Mouse (Mus musculus) hindbrain, embryonic 15.5 days (tissue): ENCODE results near the gene Tex35. TPM values are rescaled to one million over a fixed set of nuclear protein-coding genes. Genes with fewer than 3 reads are reported as not detected.

Experiments used
- ATAC-seq: fragments of 200-750 bp; cut with Nextera tagmentation; 2 replicates; pipeline ENCODE4 v1.8.0; 2017; ENCODE audit warnings: low read depth, moderate number of reproducible peaks, moderate TSS enrichment; ENCODE audit not compliant: low FRiP score
- H3K27ac ChIP-seq: fragments of 300-500 bp; sonication (generic); replicated peaks from 2 replicates; pipeline ENCODE4 v1.5.1; 2015; ENCODE audit warnings: mild to moderate bottlenecking, inconsistent platforms
- H3K27me3 ChIP-seq: fragments of 300-500 bp; sonication (generic); 2 replicates; pipeline ENCODE4 v1.6.1; 2015; ENCODE audit warnings: control low read depth, inconsistent platforms
- H3K36me3 ChIP-seq: fragments of 300-500 bp; sonication (generic); 2 replicates; pipeline ENCODE4 v1.6.1; 2015; ENCODE audit warnings: control low read depth, inconsistent platforms
- H3K4me1 ChIP-seq: fragments of 300-500 bp; sonication (generic); replicated peaks from 2 replicates; pipeline ENCODE4 v1.6.1; 2015; ENCODE audit warnings: control low read depth, inconsistent platforms
- H3K4me2 ChIP-seq: fragments of 300-500 bp; sonication (generic); 2 replicates; pipeline ENCODE4 v1.6.1; 2015; ENCODE audit warnings: moderate library complexity, mild to moderate bottlenecking, inconsistent platforms
- H3K4me3 ChIP-seq: fragments of 300-500 bp; sonication (generic); 2 replicates; pipeline ENCODE4 v1.5.1; 2015; ENCODE audit warnings: mild to moderate bottlenecking, inconsistent platforms
- H3K9ac ChIP-seq: fragments of 300-500 bp; sonication (generic); 2 replicates; pipeline ENCODE4 v1.6.1; 2015; ENCODE audit warnings: inconsistent platforms
- H3K9me3 ChIP-seq: fragments of 300-500 bp; sonication (generic); 2 replicates; pipeline ENCODE4 v1.6.1; 2016; ENCODE audit warnings: control low read depth, inconsistent platforms
- WGBS: fragments of 180-500 bp; shearing (Covaris S2); methylation state at CpG from one replicate; pipeline ENCODE4 v1.1.7; 2015; 5-methylcytosine and 5-hydroxymethylcytosine counted together
- polyA plus RNA-seq: library from polyadenylated mRNA; unstranded; fragments of >200 nt; fragmentation: Nextera tagmentation; extraction: Ambion mirVana; gene quantifications from 2 replicates; pipeline ENCODE4 v1.2.1, GENCODE M21; 2015

Gene Tex35
- polyA plus RNA-seq, result not detected in 2 replicates

DNA sequence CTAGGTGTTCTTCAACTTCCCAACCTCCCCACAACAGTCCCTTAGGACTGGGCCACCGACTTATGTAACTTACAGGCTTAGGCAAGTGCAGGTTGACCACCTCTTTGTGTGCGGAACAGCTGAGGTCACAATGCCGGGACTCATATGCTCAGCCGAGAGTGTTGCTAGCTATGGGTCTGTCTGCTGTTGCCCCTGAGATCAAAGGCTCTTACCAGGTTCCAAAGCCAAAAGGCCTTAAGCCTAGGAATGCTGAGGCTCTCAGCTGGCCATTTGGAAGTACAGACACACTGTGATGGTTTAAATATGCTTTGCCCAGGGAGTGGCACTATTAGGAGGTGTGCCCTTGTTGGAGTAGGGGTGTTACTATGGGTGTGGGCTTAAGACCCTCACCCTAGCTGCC lies at the start of gene Tex35:
Gene Tex35, minus strand, starts transcription at position 101 of the 400 bp plus-strand sequence.
- ATAC-seq, result no peak
- Histone ChIP-seq H3K4me2 (no peak within 1 kb of the TSS), H3K9ac (no peak within 1 kb of the TSS), H3K4me3 (no peak within 1 kb of the TSS), H3K9me3 (no peaks in the 10 kb centered on the region), H3K27ac (no peak within 1 kb of the TSS), H3K36me3 (no peaks in the 10 kb centered on the region), H3K4me1 (no peaks in the 10 kb centered on the region), H3K27me3 (no peaks in the 10 kb centered on the region)
- WGBS, result 86% methylated on average over 4 of the region's 4 CpGs

DNA sequence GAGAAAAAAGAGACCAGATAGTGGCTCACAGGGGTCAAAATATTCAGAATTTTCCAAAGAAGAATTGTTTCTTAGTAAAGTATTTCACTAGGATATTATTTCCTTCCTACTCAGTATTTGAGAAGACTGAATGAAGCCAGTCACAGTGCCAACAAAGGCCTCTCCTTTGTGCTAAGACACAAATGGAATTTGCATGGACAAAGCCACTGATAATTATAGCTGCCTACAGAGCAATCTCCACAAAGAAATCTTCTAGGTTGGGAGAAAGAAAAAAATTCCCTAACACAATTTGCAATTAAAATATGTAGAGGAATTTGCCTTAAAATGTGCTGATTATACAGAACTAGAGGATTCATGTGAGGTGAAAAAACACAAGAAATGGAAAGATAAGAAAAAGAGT lies 45.3 kb upstream of the Tex35 start:
- Histone ChIP-seq H3K4me3 (no peak overlapping the region), H3K27ac (no peak overlapping the region), H3K4me2 (no peak overlapping the region), H3K4me1 (no peaks in the 10 kb centered on the region), H3K9me3 (no peaks in the 10 kb centered on the region), H3K36me3 (peaks cover 21% of the 10 kb centered on the region; the same call in 1 of the 2 replicates), H3K9ac (no peak overlapping the region), H3K27me3 (no peaks in the 10 kb centered on the region)
- ATAC-seq, result no peak

DNA sequence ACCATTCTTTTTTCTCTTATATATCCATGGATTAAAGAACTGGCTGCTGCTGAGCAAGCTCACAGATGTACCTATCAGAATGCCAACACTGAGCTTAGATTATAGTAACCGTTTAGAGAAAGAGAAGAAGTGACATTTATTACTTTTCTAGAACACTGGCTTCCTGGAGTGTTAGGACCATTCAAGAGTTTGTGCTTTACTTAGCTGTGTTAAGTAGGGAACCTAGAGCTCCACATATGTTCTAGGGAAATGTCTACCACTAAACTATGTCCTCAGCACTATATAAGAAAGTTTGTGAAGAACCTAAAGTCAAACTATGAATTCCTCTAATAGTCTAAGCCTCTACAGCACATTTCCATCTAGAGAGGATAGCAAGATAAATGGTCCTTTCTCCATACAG lies 41.6 kb upstream of the Tex35 start:
- H3K4me1 ChIP-seq, result no peaks in the 10 kb centered on the region
- H3K36me3 ChIP-seq, result peaks cover 22% of the 10 kb centered on the region
- no peak overlapping the region for H3K4me2 ChIP-seq
- no peak overlapping the region for H3K9ac ChIP-seq
- H3K27me3 ChIP-seq, result no peaks in the 10 kb centered on the region
- H3K4me3 ChIP-seq, result no peak overlapping the region
- no peaks in the 10 kb centered on the region for H3K9me3 ChIP-seq
- no peak overlapping the region for H3K27ac ChIP-seq
- ATAC-seq, result no peak
- 87% methylated on average over 1 of the region's 1 CpGs for WGBS

DNA sequence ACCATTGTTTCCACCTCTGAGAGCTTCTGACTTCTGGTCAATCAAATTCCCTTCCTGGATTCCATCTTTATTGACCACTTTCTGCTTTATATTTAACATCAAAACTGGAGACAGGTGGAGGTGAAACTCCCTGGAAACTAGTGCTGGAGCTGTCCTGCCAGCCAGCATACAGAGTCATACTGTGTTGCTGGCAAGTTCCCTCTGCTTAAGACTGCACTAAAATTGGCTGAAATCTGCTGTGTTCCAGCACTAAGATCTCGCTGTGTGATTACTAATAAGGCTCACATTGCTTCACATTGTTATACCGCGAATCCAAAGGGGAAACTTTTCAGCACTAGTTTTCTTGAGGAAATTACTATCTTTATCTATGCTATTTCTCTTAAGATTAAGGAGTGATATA lies 36.1 kb upstream of the Tex35 start:
- Histone ChIP-seq H3K36me3 (peaks cover 25% of the 10 kb centered on the region), H3K27me3 (no peaks in the 10 kb centered on the region), H3K4me3 (no peak overlapping the region), H3K4me1 (no peaks in the 10 kb centered on the region), H3K4me2 (no peak overlapping the region), H3K9ac (no peak overlapping the region), H3K27ac (no peak overlapping the region), H3K9me3 (no peaks in the 10 kb centered on the region)
- 89% methylated on average over 3 of the region's 3 CpGs for WGBS
- no peak for ATAC-seq

DNA sequence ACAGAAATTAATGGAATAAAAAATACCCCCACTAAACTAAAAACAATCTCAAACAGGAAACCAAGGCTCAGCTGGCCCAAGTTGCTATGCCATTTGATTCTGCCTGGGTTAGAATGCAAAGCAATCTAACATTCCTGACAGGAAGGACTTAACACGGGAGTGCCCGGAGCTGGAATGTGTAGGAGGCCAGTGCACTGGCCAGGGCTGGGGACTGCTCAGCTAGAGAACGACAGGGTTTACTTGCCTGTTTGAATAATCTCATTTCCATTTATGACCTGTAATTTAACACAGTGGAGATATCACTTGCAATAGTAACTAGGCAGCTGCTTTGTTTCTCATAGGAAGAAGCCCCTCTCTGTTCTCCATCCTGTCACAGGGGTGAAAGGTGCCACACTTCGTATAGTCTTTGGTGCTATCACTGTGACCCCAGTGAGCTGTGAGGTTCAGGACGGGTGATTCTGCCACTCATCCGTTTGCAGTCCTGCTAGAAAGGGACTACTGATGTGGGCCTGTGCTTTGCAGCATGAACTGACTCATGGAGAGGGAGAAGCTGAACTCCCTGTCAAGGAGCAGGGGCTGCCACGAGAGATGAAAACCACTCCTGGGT lies 34.9 kb upstream of the Tex35 start:
- Histone ChIP-seq H3K27me3 (no peaks in the 10 kb centered on the region), H3K27ac (no peak overlapping the region), H3K4me2 (no peak overlapping the region), H3K9ac (no peak overlapping the region), H3K4me3 (no peak overlapping the region), H3K4me1 (no peaks in the 10 kb centered on the region), H3K9me3 (no peaks in the 10 kb centered on the region), H3K36me3 (peaks cover 29% of the 10 kb centered on the region)
- ATAC-seq, result no peak
- 43% methylated on average over 7 of the region's 7 CpGs for WGBS

DNA sequence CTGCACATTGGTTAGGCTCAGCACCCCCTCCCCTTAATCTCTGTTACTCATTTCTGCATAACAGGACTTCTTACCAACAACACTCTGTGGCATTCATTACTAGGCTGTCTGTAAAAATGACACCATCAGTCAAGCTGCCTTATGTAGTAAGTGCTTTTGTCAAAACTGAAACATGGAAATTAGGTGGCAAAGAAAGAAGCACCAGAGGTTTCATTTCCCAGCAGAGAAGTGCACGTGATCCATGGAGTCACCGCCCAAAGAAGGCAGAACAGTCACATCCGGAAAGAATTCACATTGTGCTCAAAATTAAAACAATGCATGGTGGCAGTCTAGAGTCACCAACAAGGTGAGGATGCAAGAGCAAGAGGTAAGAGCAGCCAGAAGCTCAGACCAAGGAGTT lies 32.5 kb upstream of the Tex35 start:
- peaks cover 16% of the 10 kb centered on the region for H3K36me3 ChIP-seq
- H3K4me2 ChIP-seq, result no peak overlapping the region
- H3K9me3 ChIP-seq, result no peaks in the 10 kb centered on the region
- whole genome bisulfite sequencing, result 86% methylated on average over 3 of the region's 3 CpGs
- no peak overlapping the region for H3K27ac ChIP-seq
- no peak for ATAC-seq
- no peaks in the 10 kb centered on the region for H3K4me1 ChIP-seq
- no peak overlapping the region for H3K9ac ChIP-seq
- no peak overlapping the region for H3K4me3 ChIP-seq
- H3K27me3 ChIP-seq, result no peaks in the 10 kb centered on the region

DNA sequence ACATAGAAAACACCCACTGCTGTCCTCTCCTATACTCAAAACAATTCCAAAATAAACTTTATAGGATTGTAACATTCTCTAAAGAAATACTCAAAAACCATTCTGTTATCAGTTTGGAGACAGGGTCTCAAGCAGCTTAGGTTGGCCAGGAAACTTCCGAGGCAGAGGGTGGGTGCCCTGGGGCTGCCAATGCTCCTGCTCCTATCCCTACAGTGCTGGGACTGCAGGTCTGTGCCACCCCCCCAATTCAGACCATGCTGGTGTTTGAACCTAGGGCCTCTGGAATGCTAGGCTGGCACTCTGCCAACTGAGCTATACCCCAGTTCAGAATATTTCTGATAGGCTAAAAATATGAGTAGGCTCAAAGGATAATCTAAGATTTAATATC lies 29.4 kb upstream of the Tex35 start:
- Histone ChIP-seq H3K9ac (no peak overlapping the region), H3K27ac (no peak overlapping the region), H3K4me2 (no peak overlapping the region), H3K27me3 (no peaks in the 10 kb centered on the region), H3K36me3 (peaks cover 11% of the 10 kb centered on the region), H3K4me3 (no peak overlapping the region), H3K9me3 (no peaks in the 10 kb centered on the region), H3K4me1 (no peaks in the 10 kb centered on the region)
- 85% methylated on average over 1 of the region's 1 CpGs for WGBS
- ATAC-seq, result no peak

DNA sequence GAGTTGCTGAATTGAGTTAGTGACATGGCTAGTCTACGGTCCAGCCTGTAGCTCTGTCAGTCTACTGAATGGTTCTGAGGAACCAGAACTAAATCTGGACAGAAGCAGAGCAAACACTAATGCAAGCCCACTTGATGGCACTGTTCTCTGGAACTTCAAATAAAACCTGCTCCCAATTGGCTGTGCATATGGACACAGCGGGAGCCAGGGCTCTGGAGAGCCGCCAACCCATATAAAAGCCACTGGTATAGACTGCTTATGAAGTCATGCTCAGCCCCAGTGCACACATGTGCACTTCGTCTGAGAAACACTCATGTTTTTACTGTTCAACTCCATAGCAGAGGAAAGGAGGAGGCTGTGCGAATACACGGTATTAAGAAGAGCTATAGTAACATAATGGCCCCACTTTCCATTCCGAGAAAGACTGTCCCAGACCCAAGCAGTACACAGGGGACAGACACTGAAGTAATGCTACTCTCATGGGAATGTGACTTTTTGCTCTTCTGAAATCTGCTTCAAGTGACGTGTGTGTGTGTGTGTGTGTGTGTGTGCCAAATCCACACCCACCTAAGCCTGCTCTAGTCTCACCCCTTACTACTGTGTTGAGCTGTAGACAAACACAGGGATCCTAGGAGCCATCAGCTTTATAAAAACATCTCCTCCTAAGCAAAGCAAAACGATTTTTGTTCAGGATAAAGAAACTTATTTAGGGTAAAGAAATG lies 28.8 kb upstream of the Tex35 start:
- H3K36me3 ChIP-seq, result peaks cover 11% of the 10 kb centered on the region
- H3K4me1 ChIP-seq, result no peaks in the 10 kb centered on the region
- no peak overlapping the region for H3K4me3 ChIP-seq
- no peaks in the 10 kb centered on the region for H3K27me3 ChIP-seq
- H3K27ac ChIP-seq, result no peak overlapping the region
- H3K9me3 ChIP-seq, result no peaks in the 10 kb centered on the region
- WGBS, result 72% methylated on average over 9 of the region's 9 CpGs
- ATAC-seq, result peak; percentile 61; the same call in 1 of the 2 replicates
- no peak overlapping the region for H3K4me2 ChIP-seq
- H3K9ac ChIP-seq, result no peak overlapping the region

DNA sequence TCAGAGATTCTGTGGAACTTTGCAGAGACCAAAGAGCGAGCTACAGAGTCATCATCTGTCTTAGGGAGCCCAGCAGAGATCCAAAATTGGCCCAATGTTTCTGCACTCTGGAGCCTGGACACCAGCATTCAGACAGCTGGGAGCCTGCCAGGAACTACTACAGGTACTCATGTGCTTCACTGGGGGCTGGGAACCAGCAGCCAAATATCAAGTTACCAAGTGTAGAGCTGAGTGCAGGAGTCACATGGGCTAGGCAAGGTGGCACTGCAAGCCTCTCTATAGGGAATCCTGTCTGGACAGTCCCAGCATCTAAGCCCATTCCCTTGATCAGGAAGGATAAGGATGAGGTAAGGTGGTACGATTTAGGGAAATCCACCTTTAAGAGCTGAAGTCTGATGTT lies 19.7 kb upstream of the Tex35 start:
- Histone ChIP-seq H3K36me3 (peaks cover 8% of the 10 kb centered on the region; the same call in 1 of the 2 replicates), H3K4me1 (no peaks in the 10 kb centered on the region), H3K27me3 (no peaks in the 10 kb centered on the region), H3K4me3 (no peak overlapping the region), H3K9me3 (no peaks in the 10 kb centered on the region), H3K9ac (no peak overlapping the region), H3K27ac (no peak overlapping the region), H3K4me2 (no peak overlapping the region)
- 96% methylated on average over 2 of the region's 2 CpGs for WGBS
- no peak for ATAC-seq

DNA sequence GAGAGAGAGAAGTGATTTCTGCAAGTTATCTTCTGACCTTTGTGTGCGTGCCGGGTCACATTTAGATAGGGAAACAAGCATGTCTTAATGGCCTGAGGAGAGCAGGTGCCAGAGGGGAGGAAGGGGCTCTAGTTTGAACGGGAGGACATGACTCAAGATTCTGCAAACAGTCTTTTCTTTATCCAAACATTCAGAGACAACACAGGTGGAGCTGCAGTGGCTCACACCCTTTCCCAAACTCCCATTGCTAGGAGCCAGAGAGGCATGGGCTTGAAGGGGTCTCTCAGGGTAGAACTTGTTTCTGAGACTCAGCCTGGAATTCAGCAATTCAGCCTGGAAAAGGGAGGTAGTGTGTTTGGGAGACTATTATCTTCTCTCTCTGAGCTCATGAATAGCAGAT lies 15.4 kb upstream of the Tex35 start:
- WGBS, result 92% methylated on average over 3 of the region's 3 CpGs
- no peak for ATAC-seq
- Histone ChIP-seq H3K4me1 (no peaks in the 10 kb centered on the region), H3K9ac (no peak overlapping the region), H3K4me2 (no peak overlapping the region), H3K9me3 (no peaks in the 10 kb centered on the region), H3K27me3 (no peaks in the 10 kb centered on the region), H3K36me3 (peaks cover under 1% of the 10 kb centered on the region; the same call in 1 of the 2 replicates), H3K27ac (no peak overlapping the region), H3K4me3 (no peak overlapping the region)

DNA sequence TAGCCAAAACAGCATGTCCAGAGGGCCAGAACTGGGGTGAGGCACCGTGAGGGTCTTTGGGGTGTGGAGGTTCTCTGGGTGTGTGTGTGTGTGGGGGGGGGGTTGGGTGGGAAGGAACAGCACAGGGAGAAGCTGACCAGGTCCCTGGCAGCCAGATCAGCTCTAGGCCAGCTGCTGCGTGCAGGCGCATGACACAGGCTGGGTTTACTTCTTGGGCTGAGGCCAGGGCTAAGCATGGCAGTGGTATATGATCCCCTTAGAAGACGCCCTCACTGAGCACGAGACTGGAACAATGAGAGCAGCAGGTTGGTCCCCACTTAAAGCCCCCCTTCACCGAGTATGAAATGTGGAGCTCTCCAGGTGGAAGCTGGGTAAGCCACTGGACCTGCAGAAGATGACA lies 10.7 kb upstream of the Tex35 start:
- H3K27ac ChIP-seq, result no peak overlapping the region
- H3K27me3 ChIP-seq, result no peaks in the 10 kb centered on the region
- no peaks in the 10 kb centered on the region for H3K4me1 ChIP-seq
- WGBS, result 81% methylated on average over 6 of the region's 6 CpGs
- ATAC-seq, result no peak
- no peak overlapping the region for H3K4me3 ChIP-seq
- no peak overlapping the region for H3K9ac ChIP-seq
- H3K36me3 ChIP-seq, result no peaks in the 10 kb centered on the region
- H3K4me2 ChIP-seq, result no peak overlapping the region
- no peaks in the 10 kb centered on the region for H3K9me3 ChIP-seq

DNA sequence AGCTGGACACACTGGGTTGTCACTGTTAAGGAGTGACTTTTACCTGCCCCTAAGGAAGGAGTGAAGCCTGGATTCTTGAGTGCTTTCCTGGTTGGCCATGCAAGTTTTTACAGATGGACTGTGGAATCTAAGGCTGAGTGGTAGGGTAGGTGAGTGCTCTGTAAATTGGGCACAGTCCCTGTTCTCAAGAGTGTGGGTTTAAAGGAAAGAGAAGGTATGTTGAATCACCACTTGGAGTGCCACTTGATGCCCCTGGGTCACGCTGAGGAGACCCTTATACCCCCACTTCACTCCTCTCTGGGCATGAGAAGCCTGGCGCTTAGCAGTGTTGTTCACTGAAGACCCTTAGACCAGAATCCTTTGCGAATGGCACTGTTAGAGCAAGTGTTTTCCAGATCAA lies 9.0 kb upstream of the Tex35 start:
- Histone ChIP-seq H3K27me3 (no peaks in the 10 kb centered on the region), H3K4me2 (no peak overlapping the region), H3K27ac (no peak overlapping the region), H3K9me3 (no peaks in the 10 kb centered on the region), H3K4me1 (no peaks in the 10 kb centered on the region), H3K9ac (no peak overlapping the region), H3K4me3 (no peak overlapping the region), H3K36me3 (no peaks in the 10 kb centered on the region)
- WGBS, result 82% methylated on average over 3 of the region's 3 CpGs
- ATAC-seq, result no peak

DNA sequence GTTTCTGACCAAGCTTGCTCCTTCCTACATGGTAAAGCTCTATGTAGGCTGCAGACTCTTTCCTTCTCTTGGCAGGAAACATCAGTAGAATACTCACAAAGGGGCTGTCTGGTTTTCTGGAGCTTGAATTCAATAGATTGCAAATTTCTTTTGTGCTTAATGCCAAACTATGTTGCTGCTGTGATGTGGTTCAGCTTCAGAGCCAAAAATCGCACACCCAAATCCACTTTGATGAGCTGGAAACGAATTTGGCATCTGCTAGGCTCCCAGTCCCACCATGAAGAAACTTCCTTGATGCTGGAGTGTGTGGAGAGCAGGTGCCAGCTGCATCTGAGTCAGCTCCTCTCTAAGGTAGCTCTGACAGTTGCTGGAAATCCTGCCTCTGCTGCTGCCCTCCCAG lies 6.0 kb upstream of the Tex35 start:
- no peak overlapping the region for H3K9ac ChIP-seq
- no peak overlapping the region for H3K4me3 ChIP-seq
- H3K4me1 ChIP-seq, result no peaks in the 10 kb centered on the region
- no peak for ATAC-seq
- H3K27me3 ChIP-seq, result no peaks in the 10 kb centered on the region
- no peak overlapping the region for H3K4me2 ChIP-seq
- H3K27ac ChIP-seq, result no peak overlapping the region
- H3K36me3 ChIP-seq, result no peaks in the 10 kb centered on the region
- no peaks in the 10 kb centered on the region for H3K9me3 ChIP-seq
- WGBS, result 74% methylated on average over 2 of the region's 2 CpGs
